Mouse (Mus musculus): ENCODE results near the gene Camta2. TPM values are rescaled to one million over a fixed set of nuclear protein-coding genes. Genes with fewer than 3 reads are reported as not detected.
A peak's percentile ranks its signal among the peaks of the same experiment; 100 is the strongest.

Camta2 gene
- polyA plus RNA-seq, 1 experiment from 2014 or later: 24.2 TPM

DNA sequence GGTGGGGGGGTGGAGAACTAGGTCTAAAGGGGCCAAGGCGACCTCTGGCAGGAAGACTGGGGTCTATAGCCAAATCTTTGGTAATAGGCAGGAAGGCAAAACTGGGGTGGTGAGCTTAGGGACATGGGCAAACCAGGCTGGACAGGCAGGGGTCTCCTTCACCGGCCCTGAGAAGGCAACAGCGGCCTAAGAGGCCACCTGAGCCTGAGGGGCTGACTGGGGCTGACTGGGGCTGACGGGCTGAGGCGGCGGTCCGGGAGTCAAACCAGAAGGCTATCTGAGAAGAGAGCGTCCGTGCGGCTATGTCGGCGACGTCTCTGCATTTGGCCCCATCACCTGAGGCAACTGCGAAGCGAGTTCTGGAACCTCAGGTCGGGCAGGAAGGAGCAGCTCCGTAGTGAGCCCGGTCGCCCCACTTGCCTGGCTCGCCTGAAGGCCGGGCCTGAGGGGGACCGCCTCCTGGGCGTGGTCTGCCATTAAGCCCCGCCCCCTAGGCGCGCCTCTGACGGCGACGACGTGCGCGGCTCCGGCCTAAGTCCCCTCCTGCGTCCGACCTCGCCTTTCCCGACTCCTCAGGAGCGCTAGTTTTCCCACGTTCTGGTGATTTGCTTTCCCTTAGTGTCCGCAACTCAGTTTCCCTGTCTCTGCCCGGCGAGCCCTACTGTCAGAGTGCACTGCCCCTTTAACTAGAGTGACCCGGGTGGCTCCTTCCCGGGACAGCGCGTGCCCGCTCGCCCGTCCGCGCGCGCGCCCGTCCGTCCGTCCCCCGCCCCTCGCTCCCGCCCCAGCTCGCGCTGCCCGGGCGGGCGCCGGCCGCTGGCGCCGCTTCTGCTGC is 12.0 kb upstream of the Camta2 start, which contains the start of the genes Inca1 and Kif1c:
TSS of gene Inca1 (minus strand) at position 434 of the 835 bp plus-strand sequence.
TSS of gene Kif1c (plus strand) at position 827 of the 835 bp plus-strand sequence.
- Histone ChIP-seq H3K4me3 (replicated peaks; ENCODE audit: low read length) (peak within 1 kb of the TSS; percentile 99), H3K9ac (peak within 1 kb of the TSS; percentile 95), H3K27ac (peak within 1 kb of the TSS; percentile 95), H3K9me3 (ENCODE audit: control insufficient read depth, low read length) (no peaks in the 10 kb centered on the region), H3K36me3 (replicated peaks; ENCODE audit: control insufficient read depth, insufficient read depth) (peaks cover 14% of the 10 kb centered on the region), H3K27me3 (ENCODE audit: control insufficient read depth, insufficient read depth, low read length) (no peaks in the 10 kb centered on the region), H3K4me1 (replicated peaks; ENCODE audit: control insufficient read depth, insufficient read depth, low read length) (peaks cover 21% of the 10 kb centered on the region), H3K4me2 (replicated peaks) (peak within 1 kb of the TSS; percentile 91)
- peak; percentile 94 for DNase-seq (ENCODE audit: low spot score)
- WGBS: 1% methylated on average over 69 of the region's 69 CpGs
- peak; percentile 95 for ATAC-seq (ENCODE audit: low FRiP score)

DNA sequence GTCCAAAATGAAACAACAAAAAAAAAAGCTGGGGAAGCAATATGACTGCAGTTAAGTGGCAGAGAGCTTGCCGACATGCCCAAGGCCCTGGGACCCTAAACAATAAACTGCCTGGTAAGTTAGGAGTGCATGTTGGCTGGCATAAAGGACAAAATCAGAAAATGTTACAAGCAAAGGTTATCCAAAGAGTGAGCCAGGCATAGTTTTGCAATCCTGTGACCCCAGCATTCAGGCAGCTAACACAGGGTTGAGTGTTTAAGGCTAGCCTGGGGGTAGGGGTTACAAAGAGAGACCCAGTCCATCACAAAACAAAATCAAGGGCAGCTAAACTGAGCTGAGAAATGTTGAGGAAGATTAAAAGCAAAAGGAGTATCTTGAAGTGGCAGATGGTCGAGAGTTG is 11.1 kb upstream of the Camta2 start:
- DNase-seq (ENCODE audit: low spot score) (no peak), ATAC-seq (ENCODE audit: low FRiP score) (no peak)
- Histone ChIP-seq H3K4me1 (replicated peaks; ENCODE audit: control insufficient read depth, insufficient read depth, low read length) (peaks cover 21% of the 10 kb centered on the region), H3K36me3 (replicated peaks; ENCODE audit: control insufficient read depth, insufficient read depth) (peaks cover 6% of the 10 kb centered on the region), H3K4me2 (replicated peaks) (0 out of 2 replicates have a peak overlapping the region, but pooled peaks have one; percentile 91), H3K4me3 (replicated peaks; ENCODE audit: low read length) (no peak overlapping the region), H3K9ac (no peak overlapping the region), H3K27ac (no peak overlapping the region), H3K27me3 (ENCODE audit: control insufficient read depth, insufficient read depth, low read length) (no peaks in the 10 kb centered on the region), H3K9me3 (ENCODE audit: control insufficient read depth, low read length) (no peaks in the 10 kb centered on the region)
- WGBS: 79% methylated on average over 2 of the region's 2 CpGs

DNA sequence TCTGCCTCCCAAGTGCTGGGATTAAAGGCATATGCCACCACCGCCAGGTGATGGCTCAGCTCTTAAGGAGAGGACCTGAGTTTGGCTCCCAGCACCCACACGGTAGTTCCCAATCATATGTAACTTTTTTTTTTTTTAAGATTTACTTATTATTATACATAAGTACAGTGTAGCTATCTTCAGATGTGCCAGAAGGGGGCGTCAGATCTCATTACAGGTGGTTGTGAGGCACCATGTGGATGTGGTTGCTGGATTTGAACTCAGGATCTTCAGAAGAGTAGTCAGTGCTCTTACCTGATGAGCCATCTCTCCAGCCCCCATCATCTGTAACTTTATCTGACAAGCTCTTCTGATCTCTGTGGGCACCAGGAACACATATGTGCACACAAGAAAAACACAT is 9.5 kb upstream of the Camta2 start:
- H3K4me3 ChIP-seq (replicated peaks; ENCODE audit: low read length): no peak overlapping the region
- ATAC-seq (ENCODE audit: low FRiP score): no peak
- no peaks in the 10 kb centered on the region; the same call in 1 of the 2 replicates for H3K36me3 ChIP-seq (replicated peaks; ENCODE audit: control insufficient read depth, insufficient read depth)
- H3K27me3 ChIP-seq (ENCODE audit: control insufficient read depth, insufficient read depth, low read length): no peaks in the 10 kb centered on the region
- no peak overlapping the region for H3K27ac ChIP-seq
- H3K4me1 ChIP-seq (replicated peaks; ENCODE audit: control insufficient read depth, insufficient read depth, low read length): peaks cover 18% of the 10 kb centered on the region
- WGBS: 79% methylated on average over 3 of the region's 3 CpGs
- no peak overlapping the region for H3K4me2 ChIP-seq (replicated peaks)
- no peak overlapping the region for H3K9ac ChIP-seq
- DNase-seq (ENCODE audit: low spot score): no peak
- H3K9me3 ChIP-seq (ENCODE audit: control insufficient read depth, low read length): no peaks in the 10 kb centered on the region

DNA sequence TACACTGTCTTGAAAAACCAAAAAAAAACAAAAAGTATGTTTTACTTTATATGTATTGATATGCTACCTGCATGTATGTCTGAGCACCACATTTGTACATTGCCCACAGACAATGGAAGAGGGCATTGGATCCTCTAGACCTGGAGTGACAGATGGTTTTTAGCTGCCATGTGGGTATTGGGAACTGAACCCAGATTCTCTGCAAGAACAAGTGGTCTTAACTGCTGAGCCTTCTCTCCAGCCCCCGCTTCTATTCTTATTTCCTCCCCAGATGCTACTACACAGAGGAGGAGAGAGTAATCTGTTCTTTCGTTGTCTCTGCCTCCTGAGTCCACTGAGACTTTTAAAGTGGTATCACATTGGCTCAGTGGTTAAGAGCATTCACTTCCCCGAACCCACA is 5.6 kb upstream of the Camta2 start:
- WGBS: 74% methylated on average over 3 of the region's 3 CpGs
- ATAC-seq (ENCODE audit: low FRiP score) (no peak), DNase-seq (ENCODE audit: low spot score) (no peak)
- Histone ChIP-seq H3K9ac (no peak overlapping the region), H3K36me3 (replicated peaks; ENCODE audit: control insufficient read depth, insufficient read depth) (no peaks in the 10 kb centered on the region), H3K27ac (no peak overlapping the region), H3K27me3 (ENCODE audit: control insufficient read depth, insufficient read depth, low read length) (no peaks in the 10 kb centered on the region), H3K9me3 (ENCODE audit: control insufficient read depth, low read length) (no peaks in the 10 kb centered on the region), H3K4me1 (replicated peaks; ENCODE audit: control insufficient read depth, insufficient read depth, low read length) (peaks cover 6% of the 10 kb centered on the region), H3K4me2 (replicated peaks) (no peak overlapping the region), H3K4me3 (replicated peaks; ENCODE audit: low read length) (no peak overlapping the region)

DNA sequence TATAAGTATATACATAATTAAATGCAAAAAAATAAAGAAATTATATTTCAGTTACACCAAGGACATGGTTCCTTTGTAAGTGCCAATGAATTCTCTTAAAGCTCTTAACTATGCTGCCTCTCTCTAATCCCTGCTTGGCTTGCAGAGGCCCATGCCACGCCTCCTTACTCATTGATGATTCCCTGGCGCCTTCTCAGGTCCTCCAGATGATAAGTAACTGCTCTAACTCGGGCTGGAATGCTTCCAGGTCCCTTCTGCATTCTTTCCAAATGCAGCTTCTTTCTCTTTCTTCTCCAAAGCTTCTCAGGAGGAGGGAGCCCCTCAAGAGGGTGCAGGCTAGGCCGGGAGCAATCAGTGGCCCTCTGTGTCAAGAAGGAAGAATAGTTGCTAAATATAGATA is 1.7 kb upstream of the Camta2 start:
- Histone ChIP-seq H3K27me3 (ENCODE audit: control insufficient read depth, insufficient read depth, low read length) (no peaks in the 10 kb centered on the region), H3K4me1 (replicated peaks; ENCODE audit: control insufficient read depth, insufficient read depth, low read length) (peaks cover 21% of the 10 kb centered on the region), H3K9ac (no peak overlapping the region), H3K9me3 (ENCODE audit: control insufficient read depth, low read length) (no peaks in the 10 kb centered on the region), H3K27ac (no peak overlapping the region), H3K36me3 (replicated peaks; ENCODE audit: control insufficient read depth, insufficient read depth) (peaks cover 11% of the 10 kb centered on the region), H3K4me3 (replicated peaks; ENCODE audit: low read length) (no peak overlapping the region), H3K4me2 (replicated peaks) (no peak overlapping the region)
- 66% methylated on average over 4 of the region's 4 CpGs for WGBS
- ATAC-seq (ENCODE audit: low FRiP score): no peak
- DNase-seq (ENCODE audit: low spot score): no peak

DNA sequence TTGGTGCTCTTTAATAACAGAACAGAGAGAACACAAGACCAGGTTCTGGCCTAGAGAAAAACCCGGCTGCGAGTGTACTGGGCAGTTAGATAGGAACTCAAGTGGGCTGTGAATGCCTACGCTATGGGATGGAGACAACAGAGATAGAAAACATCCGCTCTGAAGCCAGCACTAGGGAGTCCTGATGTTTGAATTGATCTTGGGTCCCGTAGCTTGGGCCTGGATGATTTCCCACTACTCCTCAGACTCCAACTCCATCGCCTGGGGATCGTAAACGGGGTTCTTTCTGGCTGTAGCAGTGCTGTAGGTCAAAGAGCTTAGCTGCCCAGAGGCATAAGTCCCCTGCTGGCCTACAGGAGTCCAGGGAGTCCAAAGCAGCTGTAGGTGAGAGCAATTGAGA is 467 bp upstream of the Camta2 start:
- peak overlapping the region; percentile 82 for H3K4me2 ChIP-seq (replicated peaks)
- peaks cover 21% of the 10 kb centered on the region for H3K4me1 ChIP-seq (replicated peaks; ENCODE audit: control insufficient read depth, insufficient read depth, low read length)
- H3K9me3 ChIP-seq (ENCODE audit: control insufficient read depth, low read length): no peaks in the 10 kb centered on the region
- DNase-seq (ENCODE audit: low spot score) (no peak), ATAC-seq (ENCODE audit: low FRiP score) (no peak)
- H3K36me3 ChIP-seq (replicated peaks; ENCODE audit: control insufficient read depth, insufficient read depth): peaks cover 22% of the 10 kb centered on the region
- no peaks in the 10 kb centered on the region for H3K27me3 ChIP-seq (ENCODE audit: control insufficient read depth, insufficient read depth, low read length)
- H3K27ac ChIP-seq: peak overlapping the region; percentile 85
- H3K4me3 ChIP-seq (replicated peaks; ENCODE audit: low read length): peak overlapping the region; percentile 76
- WGBS: 12% methylated on average over 8 of the region's 8 CpGs
- H3K9ac ChIP-seq: peak overlapping the region; percentile 84

DNA sequence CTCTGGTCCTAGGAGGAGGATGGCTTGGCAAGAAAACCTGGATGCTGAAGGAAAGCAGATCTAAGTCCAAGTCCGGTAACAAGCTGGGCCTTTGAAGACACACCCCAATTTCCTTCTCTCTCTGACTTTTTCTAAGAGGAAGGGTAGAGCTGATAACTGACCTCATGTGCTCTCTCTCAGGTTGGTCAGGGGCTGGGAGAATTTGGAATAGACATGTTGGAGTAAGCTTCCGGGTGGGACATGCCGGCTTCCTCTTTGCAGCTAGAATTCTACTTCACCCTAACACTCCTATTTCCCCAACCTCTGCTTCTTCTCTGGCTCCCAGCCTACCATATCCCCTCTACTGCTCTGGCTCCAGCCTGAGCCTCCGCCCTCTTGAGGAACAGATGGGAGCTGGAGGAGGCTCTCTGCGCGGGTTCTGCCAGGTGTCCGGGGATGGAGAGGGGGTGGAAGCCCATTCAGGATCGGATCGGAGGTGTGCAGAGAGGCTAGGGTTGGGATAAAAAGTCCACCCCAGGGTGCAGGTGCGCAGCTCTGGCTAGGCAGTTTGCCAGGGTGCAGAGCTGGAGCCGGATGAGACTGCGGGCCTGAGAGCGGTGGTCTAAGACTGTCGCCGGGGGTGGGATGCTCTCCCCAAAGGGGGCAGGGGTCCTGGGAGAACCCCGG is 871 bp downstream of the Camta2 start:
- Histone ChIP-seq H3K4me3 (replicated peaks; ENCODE audit: low read length) (peak overlapping the region; percentile 76), H3K4me1 (replicated peaks; ENCODE audit: control insufficient read depth, insufficient read depth, low read length) (peaks cover 28% of the 10 kb centered on the region), H3K4me2 (replicated peaks) (peak overlapping the region; percentile 82), H3K9me3 (ENCODE audit: control insufficient read depth, low read length) (no peaks in the 10 kb centered on the region), H3K9ac (peak overlapping the region; percentile 84), H3K27me3 (ENCODE audit: control insufficient read depth, insufficient read depth, low read length) (no peaks in the 10 kb centered on the region), H3K36me3 (replicated peaks; ENCODE audit: control insufficient read depth, insufficient read depth) (peaks cover 35% of the 10 kb centered on the region), H3K27ac (peak overlapping the region; percentile 85)
- DNase-seq (ENCODE audit: low spot score) (peak; percentile 42), ATAC-seq (ENCODE audit: low FRiP score) (peak; percentile 55)
- 5% methylated on average over 14 of the region's 16 CpGs for WGBS

DNA sequence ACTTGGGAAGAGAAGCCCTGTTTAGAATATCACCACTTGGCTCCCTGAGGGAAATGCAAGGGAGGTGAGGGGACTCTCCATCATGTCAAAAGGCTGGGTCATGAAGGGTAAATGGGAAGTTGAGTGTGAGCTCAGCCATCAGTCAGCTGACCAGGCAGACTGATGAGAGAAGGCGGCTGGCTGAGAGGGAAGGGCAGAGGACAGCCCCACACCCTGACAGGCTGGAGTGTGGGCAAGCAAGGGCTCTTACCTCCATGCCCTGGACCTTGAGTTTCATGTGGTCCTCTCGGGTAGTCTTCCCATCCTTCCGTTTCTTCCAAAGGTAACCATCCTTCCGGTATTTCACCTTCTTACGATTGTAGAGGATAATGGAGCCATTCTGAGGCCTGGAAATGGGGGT is 4.3 kb downstream of the Camta2 start:
- Histone ChIP-seq H3K27ac (no peak overlapping the region), H3K4me2 (replicated peaks) (no peak overlapping the region), H3K27me3 (ENCODE audit: control insufficient read depth, insufficient read depth, low read length) (no peaks in the 10 kb centered on the region), H3K9me3 (ENCODE audit: control insufficient read depth, low read length) (no peaks in the 10 kb centered on the region), H3K4me1 (replicated peaks; ENCODE audit: control insufficient read depth, insufficient read depth, low read length) (peaks cover 25% of the 10 kb centered on the region), H3K9ac (no peak overlapping the region), H3K36me3 (replicated peaks; ENCODE audit: control insufficient read depth, insufficient read depth) (peaks cover 58% of the 10 kb centered on the region), H3K4me3 (replicated peaks; ENCODE audit: low read length) (no peak overlapping the region)
- ATAC-seq (ENCODE audit: low FRiP score): no peak
- DNase-seq (ENCODE audit: low spot score): no peak
- WGBS: 90% methylated on average over 5 of the region's 5 CpGs

DNA sequence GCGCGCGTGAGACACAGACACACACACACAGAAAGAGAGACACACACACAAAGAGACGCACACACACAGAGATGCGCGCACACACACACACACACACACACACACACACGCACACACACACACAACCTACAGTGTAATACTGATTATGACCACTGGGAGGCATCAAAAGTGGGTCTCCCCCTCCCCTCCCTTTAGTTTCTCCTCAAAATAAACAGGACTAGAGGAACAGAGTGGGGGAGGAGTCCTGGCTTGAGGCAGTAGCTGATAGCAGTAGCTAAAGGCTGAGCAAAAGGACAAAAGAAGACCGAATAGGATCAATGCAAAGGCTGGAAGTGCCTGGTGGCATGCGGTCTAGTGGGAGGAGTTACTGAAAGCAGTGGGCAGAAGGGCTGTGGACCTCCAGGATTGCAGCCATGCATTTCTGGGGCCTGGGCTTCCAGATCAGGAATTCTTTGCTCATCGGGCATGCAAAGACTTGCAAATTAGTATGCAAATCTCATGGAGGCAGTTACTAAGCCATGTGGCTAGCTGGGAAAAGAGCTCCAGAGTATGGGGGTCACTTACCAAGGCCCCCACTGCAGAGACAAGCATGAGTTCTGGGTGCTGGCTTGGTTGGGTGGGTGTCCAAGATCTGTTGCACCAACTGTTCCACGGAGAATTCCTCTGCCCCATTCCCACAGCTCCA is 5.9 kb downstream of the Camta2 start:
- DNase-seq (ENCODE audit: low spot score) (peak; percentile 65), ATAC-seq (ENCODE audit: low FRiP score) (peak; percentile 55; the same call in 1 of the 2 replicates)
- peak overlapping the region; percentile 4; the same call in 1 of the 2 replicates for H3K9ac ChIP-seq
- no peaks in the 10 kb centered on the region for H3K9me3 ChIP-seq (ENCODE audit: control insufficient read depth, low read length)
- H3K4me2 ChIP-seq (replicated peaks): 0 out of 2 replicates have a peak overlapping the region, but pooled peaks have one; percentile 1
- H3K27me3 ChIP-seq (ENCODE audit: control insufficient read depth, insufficient read depth, low read length): no peaks in the 10 kb centered on the region
- peak overlapping the region; percentile 33; the same call in 1 of the 2 replicates for H3K27ac ChIP-seq
- WGBS: 12% methylated on average over 11 of the region's 11 CpGs
- peaks cover 69% of the 10 kb centered on the region for H3K36me3 ChIP-seq (replicated peaks; ENCODE audit: control insufficient read depth, insufficient read depth)
- peaks cover 16% of the 10 kb centered on the region for H3K4me1 ChIP-seq (replicated peaks; ENCODE audit: control insufficient read depth, insufficient read depth, low read length)
- H3K4me3 ChIP-seq (replicated peaks; ENCODE audit: low read length): no peak overlapping the region

Data from hindbrain, embryonic 14.5 days (tissue).